Mouse (Mus musculus) MEL (cell line): Measurements from ENCODE around the gene Lep. TPM values are rescaled to one million over a fixed set of nuclear protein-coding genes. Genes with fewer than 3 reads are reported as not detected.

ENCODE experiments used
- DNase-seq: peaks from one replicate; pipeline ENCODE4 v3.0.0; 2011; ENCODE audit warnings: low read depth, low spot score
- H3K27ac ChIP-seq: 2 replicates; pipeline ENCODE4 v1.5.1; 2012; ENCODE audit warnings: low read depth, mild to moderate bottlenecking, control low read depth, low read length, moderate library complexity; ENCODE audit not compliant: control insufficient read depth
- H3K27me3 ChIP-seq, 2 experiments: fragments of 150-350 bp in 1 of 2; sonication (generic) in 1 of 2; 2 replicates each; pipeline ENCODE4 v1.6.1; 2012; ENCODE audit warnings: low read length in 2 of 2, mild to moderate bottlenecking in 2 of 2, improper control_type of control experiment in 1 of 2, moderate library complexity in 1 of 2; ENCODE audit not compliant: insufficient read depth in 2 of 2, control insufficient read depth in 1 of 2
- H3K36me3 ChIP-seq, 2 experiments: 2 replicates each; pipeline ENCODE4 v1.6.1; 2012 to 2014; ENCODE audit warnings: low read length in 2 of 2, improper control_type of control experiment in 1 of 2, inconsistent platforms in 1 of 2, mild to moderate bottlenecking in 1 of 2; ENCODE audit not compliant: insufficient read depth in 2 of 2, control insufficient read depth in 1 of 2
- H3K4me1 ChIP-seq, 2 experiments: fragments of 150-350 bp in 1 of 2; sonication (generic) in 1 of 2; 2 replicates each; pipeline ENCODE4 v1.6.1; 2012; ENCODE audit warnings: low read length in 2 of 2, improper control_type of control experiment in 1 of 2, mild to moderate bottlenecking in 1 of 2; ENCODE audit not compliant: insufficient read depth in 2 of 2, control insufficient read depth in 1 of 2
- H3K4me3 ChIP-seq, 2 experiments: fragments of 150-350 bp in 1 of 2; sonication (generic) in 1 of 2; 2 replicates each; pipeline ENCODE4 v1.5.1; 2012; ENCODE audit warnings: low read depth in 2 of 2, low read length in 2 of 2, mild to moderate bottlenecking in 2 of 2, moderate library complexity in 2 of 2, control low read depth in 1 of 2, improper control_type of control experiment in 1 of 2; ENCODE audit not compliant: control insufficient read depth in 1 of 2, insufficient read depth in 1 of 2
- H3K79me2 ChIP-seq: 2 replicates; pipeline ENCODE4 v1.6.1; 2012; ENCODE audit warnings: mild to moderate bottlenecking, low read length, moderate library complexity; ENCODE audit not compliant: control insufficient read depth, poor library complexity, insufficient read depth
- H3K9ac ChIP-seq: 2 replicates; pipeline ENCODE4 v1.6.1; 2012; ENCODE audit warnings: low read depth, mild to moderate bottlenecking, control low read depth, low read length, moderate library complexity; ENCODE audit not compliant: control insufficient read depth, poor library complexity, severe bottlenecking
- H3K9me3 ChIP-seq: fragments of 150-350 bp; sonication (generic); replicated peaks from 2 replicates; pipeline ENCODE4 v1.6.1; 2012; ENCODE audit warnings: mild to moderate bottlenecking, low read length, improper control_type of control experiment, moderate library complexity; ENCODE audit not compliant: insufficient read depth
- BHLHE40 ChIP-seq: IDR thresholded peaks from 2 replicates; pipeline ENCODE4 v1.6.1; 2012; ENCODE audit warnings: low read depth, mild to moderate bottlenecking, inconsistent platforms, low read length, improper control_type of control experiment, borderline replicate concordance
- CHD2 ChIP-seq: IDR thresholded peaks from 2 replicates; pipeline ENCODE4 v1.6.1; 2011; ENCODE audit warnings: low read length, improper control_type of control experiment
- CTCF ChIP-seq, 3 experiments: IDR thresholded peaks in 2 of 3; conservative IDR thresholded peaks in 1 of 3; 2 replicates each; pipeline ENCODE4 v1.5.1; 2011 to 2012; ENCODE audit warnings: low read length in 3 of 3, low read depth in 2 of 3, mild to moderate bottlenecking in 2 of 3, improper control_type of control experiment in 1 of 3, inconsistent platforms in 1 of 3, mixed read lengths in 1 of 3, moderate library complexity in 1 of 3; ENCODE audit not compliant: control insufficient read depth in 1 of 3, insufficient read depth in 1 of 3, poor library complexity in 1 of 3, severe bottlenecking in 1 of 3
- E2F4 ChIP-seq: IDR thresholded peaks from 2 replicates; pipeline ENCODE4 v1.6.1; 2011; ENCODE audit warnings: low read depth, low read length, improper control_type of control experiment, borderline replicate concordance
- EP300 ChIP-seq, 2 experiments: IDR thresholded peaks; 2 replicates each; pipeline ENCODE4 v1.6.1; 2011; ENCODE audit warnings: improper control_type of control experiment in 2 of 2, low read length in 2 of 2, low read depth in 1 of 2, mild to moderate bottlenecking in 1 of 2
- HCFC1 ChIP-seq: IDR thresholded peaks from 2 replicates; pipeline ENCODE4 v1.6.1; 2012; ENCODE audit warnings: low read depth, mild to moderate bottlenecking, inconsistent platforms, low read length, improper control_type of control experiment, moderate library complexity
- JUND ChIP-seq: IDR thresholded peaks from 2 replicates; pipeline ENCODE4 v1.6.1; 2011; ENCODE audit warnings: low read depth, mild to moderate bottlenecking, improper control_type of control experiment, low read length
- KAT2A ChIP-seq: conservative IDR thresholded peaks from 2 replicates; pipeline ENCODE4 v1.6.1; 2012; ENCODE audit warnings: low read depth, low read length, improper control_type of control experiment, inconsistent platforms
- MEF2A ChIP-seq: IDR thresholded peaks from 2 replicates; pipeline ENCODE4 v1.6.1; 2014; ENCODE audit warnings: low read depth, mild to moderate bottlenecking, inconsistent platforms, low read length, improper control_type of control experiment; ENCODE audit not compliant: poor library complexity, insufficient replicate concordance, severe bottlenecking; ENCODE audit errors: extremely low read depth
- MXI1 ChIP-seq: IDR thresholded peaks from 2 replicates; pipeline ENCODE4 v1.6.1; 2011; ENCODE audit warnings: mild to moderate bottlenecking, low read depth, low read length, improper control_type of control experiment
- POLR2A ChIP-seq, 2 experiments: IDR thresholded peaks; 2 replicates each; pipeline ENCODE4 v1.6.1; 2011 to 2012; ENCODE audit warnings: low read length in 2 of 2, mild to moderate bottlenecking in 2 of 2, control low read depth in 1 of 2, improper control_type of control experiment in 1 of 2, low read depth in 1 of 2, moderate library complexity in 1 of 2; ENCODE audit not compliant: control insufficient read depth in 1 of 2, insufficient read depth in 1 of 2, poor library complexity in 1 of 2
- SIN3A ChIP-seq: IDR thresholded peaks from 2 replicates; pipeline ENCODE4 v1.6.1; 2012; ENCODE audit warnings: low read length, improper control_type of control experiment, inconsistent platforms
- UBTF ChIP-seq: IDR thresholded peaks from 2 replicates; pipeline ENCODE4 v1.6.1; 2012; ENCODE audit warnings: low read depth, mild to moderate bottlenecking, inconsistent platforms, low read length, improper control_type of control experiment, moderate library complexity, borderline replicate concordance; ENCODE audit not compliant: insufficient read depth
- USF1 ChIP-seq: IDR thresholded peaks from 2 replicates; pipeline ENCODE4 v1.6.1; 2014; ENCODE audit warnings: low read depth, mild to moderate bottlenecking, inconsistent platforms, low read length, improper control_type of control experiment, moderate library complexity
- USF2 ChIP-seq, 2 experiments: IDR thresholded peaks; 2 replicates each; pipeline ENCODE4 v1.6.1; 2011 to 2012; ENCODE audit warnings: improper control_type of control experiment in 2 of 2, low read length in 2 of 2, borderline replicate concordance in 1 of 2, inconsistent platforms in 1 of 2, low read depth in 1 of 2, mild to moderate bottlenecking in 1 of 2; ENCODE audit not compliant: insufficient read depth in 1 of 2
- ZC3H11A ChIP-seq: IDR thresholded peaks from 2 replicates; pipeline ENCODE4 v1.6.1; 2012; ENCODE audit warnings: low read depth, mild to moderate bottlenecking, inconsistent platforms, low read length, improper control_type of control experiment
- ZKSCAN1 ChIP-seq: IDR thresholded peaks from 2 replicates; pipeline ENCODE4 v1.6.1; 2012; ENCODE audit warnings: low read depth, mild to moderate bottlenecking, inconsistent platforms, low read length, improper control_type of control experiment, moderate library complexity
- ZNF384 ChIP-seq: IDR thresholded peaks from 2 replicates; pipeline ENCODE4 v1.6.1; 2012; ENCODE audit warnings: low read depth, mild to moderate bottlenecking, inconsistent platforms, low read length, improper control_type of control experiment
- polyA plus RNA-seq, 2 experiments: library from polyadenylated mRNA; stranded (reverse) in 1 of 2; unstranded in 1 of 2; fragments of >175 nt in 1 of 2; fragments of >200 nt in 1 of 2; gene quantifications; 2 replicates each; pipeline versions ENCODE4 v1.2.1 to v1.2.4; 2012; ENCODE audit warnings: low replicate concordance in 2 of 2, low read depth in 1 of 2; ENCODE audit not compliant: insufficient read length in 2 of 2, insufficient read depth in 1 of 2, missing spikeins in 1 of 2
- total RNA-seq: library from RNA; depleted of rRNA; stranded (reverse); fragments of 300-350 nt; gene quantifications from 2 replicates; pipeline ENCODE4 v1.2.3, GENCODE M21; 2012

The Lep gene
- total and polyA plus RNA-seq, 3 experiments = not detected

DNA sequence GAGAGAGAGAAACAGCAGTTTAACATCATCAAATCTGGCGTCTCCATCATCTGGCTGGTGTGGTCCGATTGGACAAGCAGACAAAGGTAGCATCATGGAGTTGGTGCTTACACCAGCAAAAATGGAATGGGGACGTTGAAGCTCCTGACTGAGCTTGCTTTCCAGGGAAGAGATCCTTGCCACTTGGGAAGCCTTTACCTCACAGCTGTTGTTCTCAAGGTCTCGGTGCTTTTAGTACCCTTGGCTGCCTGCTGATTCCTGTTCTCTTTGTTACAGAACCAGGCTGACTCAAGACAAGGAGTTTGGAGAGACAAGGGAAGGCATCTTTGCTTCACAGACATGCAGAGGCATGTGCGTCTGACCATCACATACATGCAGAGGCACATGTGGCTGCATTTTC is 31.9 kb upstream of the Lep start:
- Histone ChIP-seq H3K4me1 (no peaks in the 10 kb centered on the region), H3K9me3 (no peaks in the 10 kb centered on the region), H3K36me3 (no peaks in the 10 kb centered on the region), H3K4me3 (no peak overlapping the region), H3K27ac (no peak overlapping the region), H3K79me2 (no peaks in the 10 kb centered on the region), H3K27me3 (peaks cover 0 to 3% of the 10 kb centered on the region in 2 experiments; a peak in 3 of 4 replicates), H3K9ac (no peak overlapping the region)
- TF ChIP-seq BHLHE40 (no peak), KAT2A (no peak), ZC3H11A (no peak), HCFC1 (no peak), EP300 (IDR thresholded peaks at IDR 0.05; ENCODE audit: low read depth in 1 of 2, low read length in 2 of 2) (no peak), MXI1 (no peak), JUND (no peak), POLR2A (IDR thresholded peaks at IDR 0.05; ENCODE audit: control insufficient read depth in 1 of 2, insufficient read depth in 1 of 2, low read depth in 1 of 2, low read length in 2 of 2, poor library complexity in 1 of 2) (no peak), USF2 (IDR thresholded peaks at IDR 0.05; ENCODE audit: borderline replicate concordance in 1 of 2, insufficient read depth in 1 of 2, low read depth in 1 of 2, low read length in 2 of 2) (no peak), CHD2 (no peak), E2F4 (no peak), ZNF384 (no peak)
- DNase-seq = no peak

DNA sequence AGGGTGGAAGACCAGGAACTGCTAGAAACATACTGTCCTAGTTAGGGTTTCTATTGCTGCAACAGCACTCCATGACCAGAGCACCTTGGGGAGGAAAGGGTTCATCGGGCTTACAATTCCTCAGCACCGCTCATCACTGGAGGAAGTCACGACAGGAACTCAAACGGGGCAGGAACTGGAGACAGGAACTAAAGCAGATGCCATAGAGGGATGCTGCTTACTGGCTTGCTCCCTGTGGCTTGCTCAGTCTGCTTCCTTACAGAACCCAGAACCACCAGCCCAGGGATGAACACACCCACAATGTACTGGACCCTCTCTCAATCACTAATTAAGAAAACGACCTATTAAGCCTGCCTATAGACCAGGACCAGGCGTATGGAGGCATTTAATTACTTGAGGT is 30.5 kb upstream of the Lep start:
- no peak for TF ChIP-seq MEF2A
- TF ChIP-seq USF1 = no peak
- no peak for TF ChIP-seq SIN3A
- TF ChIP-seq ZKSCAN1 = no peak
- no peak for TF ChIP-seq MXI1
- no peak for TF ChIP-seq CTCF (IDR thresholded peaks at IDR 0.05 in 2 of 3, conservative IDR thresholded peaks at IDR 0.05 in 1 of 3; ENCODE audit: control insufficient read depth in 1 of 3, insufficient read depth in 1 of 3, low read depth in 2 of 3, low read length in 3 of 3, poor library complexity in 1 of 3, severe bottlenecking in 1 of 3)
- TF ChIP-seq KAT2A = no peak
- TF ChIP-seq UBTF = no peak
- TF ChIP-seq JUND = no peak
- no peak for TF ChIP-seq BHLHE40
- H3K27ac ChIP-seq = no peak overlapping the region

More for the DNA sequence above, 30.5 kb upstream of the Lep start:
- Histone ChIP-seq H3K4me3 (no peak overlapping the region), H3K9me3 (no peaks in the 10 kb centered on the region), H3K79me2 (no peaks in the 10 kb centered on the region), H3K36me3 (no peaks in the 10 kb centered on the region), H3K4me1 (no peaks in the 10 kb centered on the region), H3K27me3 (peaks cover 0 to 3% of the 10 kb centered on the region in 2 experiments; a peak in 3 of 4 replicates), H3K9ac (no peak overlapping the region)
- no peak for DNase-seq
